ENCODE assay signal across 12 mouse cellular contexts in the genomic region with DNA sequence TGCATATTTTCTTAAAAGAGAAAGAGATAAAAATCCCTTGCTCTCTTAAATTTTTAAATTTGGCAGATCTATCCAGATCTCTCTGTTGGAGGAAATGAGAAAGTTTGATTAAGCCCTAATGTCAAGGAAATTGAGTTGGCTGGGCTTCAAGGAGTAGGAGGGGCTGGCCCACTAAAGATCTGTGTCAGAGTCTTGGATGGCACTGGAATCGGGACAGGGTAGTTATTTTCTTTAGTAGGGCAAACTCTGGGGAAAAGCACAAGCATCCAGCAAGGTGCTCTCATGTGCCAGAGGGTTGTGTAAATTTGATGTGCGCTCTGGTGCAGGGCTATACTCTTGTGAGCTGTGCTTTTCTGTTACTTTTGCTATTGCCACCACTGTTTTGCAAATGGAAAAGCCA. TPM values are rescaled to one million over a fixed set of nuclear protein-coding genes. Genes with fewer than 3 reads are reported as not detected.
A peak's percentile ranks its signal among the peaks of the same experiment; 100 is the strongest.
DNase-seq lines count a peak whose midpoint lies in the region; ATAC-seq and TF ChIP-seq lines count a peak whose summit lies in the region.
"Had no signal": no experiment of that assay in that cellular context is flagged by ENCODE, and none has a peak within 500 bp of the region (broad histone marks: within the 10 kb centered on the region; RNA-seq: fewer than 3 reads in every experiment).

No protein-coding gene starts in this region.

- no peaks in the 10 kb centered on the region for H3K36me3 ChIP-seq in midbrain, embryonic 11.5 days (ENCODE audit: control insufficient read depth, insufficient read depth, low read length)
- H3K36me3 ChIP-seq in midbrain, embryonic 10.5 days: no peaks in the 10 kb centered on the region
- H3K36me3 ChIP-seq in forebrain, embryonic 14.5 days (ENCODE audit: control insufficient read depth, insufficient read depth, low read length): no peaks in the 10 kb centered on the region
- no peaks in the 10 kb centered on the region for H3K36me3 ChIP-seq in neural tube, embryonic 14.5 days (ENCODE audit: control insufficient read depth, insufficient read depth, low read length)
- H3K36me3 ChIP-seq: embryonic facial prominence, embryonic 13.5 days; kidney, embryonic 15.5 days; limb, embryonic 15.5 days had no signal

- DNase-seq in cerebellum, adult 2 months: peak in 1 of 2 experiments; percentile 77
- DNase-seq in cerebellum, adult 8-10 months: no peak
- DNase-seq in midbrain, embryonic 11.5 days (ENCODE audit: low spot score, missing footprints): peak; percentile 69
- no peak for DNase-seq in midbrain, embryonic 10.5 days (ENCODE audit: low spot score)
- peak; percentile 65 for DNase-seq in forebrain, embryonic 14.5 days (ENCODE audit: low spot score)
- no peak for DNase-seq in spleen, adult 18-20 months
- DNase-seq in right cerebral cortex, postnatal 36 days (ENCODE audit: low spot score in 2 of 2): no peak
- DNase-seq: layer of hippocampus, postnatal 36 days had no signal

- no peaks in the 10 kb centered on the region for H3K27me3 ChIP-seq in cerebellum, adult 2 months (ENCODE audit: control insufficient read depth, insufficient read depth, low read length)
- H3K27me3 ChIP-seq in midbrain, embryonic 11.5 days (ENCODE audit: control insufficient read depth, insufficient read depth, low read length): no peaks in the 10 kb centered on the region
- no peaks in the 10 kb centered on the region; the same call in 1 of the 2 replicates for H3K27me3 ChIP-seq in midbrain, embryonic 10.5 days (ENCODE audit: low read depth, poor library complexity, severe bottlenecking)
- H3K27me3 ChIP-seq in forebrain, embryonic 14.5 days (replicated peaks; ENCODE audit: control insufficient read depth, insufficient read depth, low read length): 0 out of 2 replicates have a peak, but pooled peaks cover 5% of the 10 kb centered on the region
- no peaks in the 10 kb centered on the region for H3K27me3 ChIP-seq in neural tube, embryonic 14.5 days (ENCODE audit: control insufficient read depth, insufficient read depth, low read length)
- H3K27me3 ChIP-seq: embryonic facial prominence, embryonic 13.5 days; kidney, embryonic 15.5 days; limb, embryonic 15.5 days had no signal

- no peak overlapping the region for H3K4me2 ChIP-seq in midbrain, embryonic 11.5 days
- H3K4me2 ChIP-seq in forebrain, embryonic 14.5 days (ENCODE audit: low read length): no peak overlapping the region
- H3K4me2 ChIP-seq in neural tube, embryonic 14.5 days (ENCODE audit: low read depth, low read length): no peak overlapping the region
- H3K4me2 ChIP-seq: embryonic facial prominence, embryonic 13.5 days; kidney, embryonic 15.5 days; limb, embryonic 15.5 days had no signal

- H3K27ac ChIP-seq in cerebellum, adult 2 months (ENCODE audit: insufficient read depth, low read length): peak overlapping the region; percentile 41; the same call in 1 of the 2 replicates
- H3K27ac ChIP-seq in midbrain, embryonic 11.5 days (ENCODE audit: low read depth, low read length): no peak overlapping the region
- no peak overlapping the region for H3K27ac ChIP-seq in midbrain, embryonic 10.5 days (replicated peaks)
- H3K27ac ChIP-seq in forebrain, embryonic 14.5 days (ENCODE audit: low read depth, low read length): peak overlapping the region; percentile 9; the same call in 1 of the 2 replicates
- no peak overlapping the region for H3K27ac ChIP-seq in neural tube, embryonic 14.5 days (ENCODE audit: low read depth, low read length)
- H3K27ac ChIP-seq: embryonic facial prominence, embryonic 13.5 days; kidney, embryonic 15.5 days; limb, embryonic 15.5 days had no signal

- no peak for ATAC-seq in midbrain, embryonic 11.5 days (ENCODE audit: low FRiP score)
- peak; percentile 63; the same call in 1 of the 2 replicates for ATAC-seq in forebrain, embryonic 14.5 days
- ATAC-seq in neural tube, embryonic 14.5 days (ENCODE audit: low read depth): peak; percentile 60; the same call in 1 of the 2 replicates

- H3K9me3 ChIP-seq in midbrain, embryonic 11.5 days (ENCODE audit: control insufficient read depth, low read length): no peaks in the 10 kb centered on the region
- no peaks in the 10 kb centered on the region for H3K9me3 ChIP-seq in midbrain, embryonic 10.5 days (replicated peaks)
- no peaks in the 10 kb centered on the region for H3K9me3 ChIP-seq in forebrain, embryonic 14.5 days (replicated peaks; ENCODE audit: control insufficient read depth, low read length)
- no peaks in the 10 kb centered on the region for H3K9me3 ChIP-seq in neural tube, embryonic 14.5 days (ENCODE audit: control insufficient read depth, low read length)
- H3K9me3 ChIP-seq: embryonic facial prominence, embryonic 13.5 days; kidney, embryonic 15.5 days; limb, embryonic 15.5 days had no signal

- no peak overlapping the region for H3K9ac ChIP-seq in midbrain, embryonic 11.5 days (ENCODE audit: low read length)
- no peak overlapping the region for H3K9ac ChIP-seq in forebrain, embryonic 14.5 days (ENCODE audit: low read length)
- no peak overlapping the region for H3K9ac ChIP-seq in neural tube, embryonic 14.5 days (replicated peaks; ENCODE audit: low read depth, low read length)
- H3K9ac ChIP-seq: embryonic facial prominence, embryonic 13.5 days; kidney, embryonic 15.5 days; limb, embryonic 15.5 days had no signal

- no peak for TF ChIP-seq POLR2A in cerebellum, adult 2 months (IDR thresholded peaks at IDR 0.05; ENCODE audit: borderline replicate concordance, insufficient read depth, low read length)

- no peak for TF ChIP-seq CTCF in cerebellum, adult 2 months (IDR thresholded peaks at IDR 0.05; ENCODE audit: borderline replicate concordance, insufficient read depth, low read depth, low read length)

- WGBS in cerebellum, adult 2 months: 25% methylated on average over 2 of the region's 2 CpGs
- 68% methylated on average over 2 of the region's 2 CpGs for WGBS in midbrain, embryonic 11.5 days
- 68% methylated on average over 2 of the region's 2 CpGs for WGBS in midbrain, embryonic 10.5 days
- 25% methylated on average over 2 of the region's 2 CpGs for WGBS in forebrain, embryonic 14.5 days
- WGBS in neural tube, embryonic 14.5 days: 52% methylated on average over 2 of the region's 2 CpGs

- no peak overlapping the region for H3K4me3 ChIP-seq in cerebellum, adult 2 months (replicated peaks; ENCODE audit: insufficient read depth, low read depth, low read length)
- no peak overlapping the region for H3K4me3 ChIP-seq in midbrain, embryonic 11.5 days (ENCODE audit: low read depth, low read length)
- no peak overlapping the region for H3K4me3 ChIP-seq in midbrain, embryonic 10.5 days
- H3K4me3 ChIP-seq in forebrain, embryonic 14.5 days (ENCODE audit: low read depth, low read length): no peak overlapping the region
- H3K4me3 ChIP-seq in neural tube, embryonic 14.5 days (ENCODE audit: low read depth, low read length): no peak overlapping the region
- H3K4me3 ChIP-seq: embryonic facial prominence, embryonic 13.5 days; kidney, embryonic 15.5 days; limb, embryonic 15.5 days had no signal

- H3K4me1 ChIP-seq in cerebellum, adult 2 months (ENCODE audit: control insufficient read depth, insufficient read depth, low read length): peaks cover 17% of the 10 kb centered on the region; the same call in 1 of the 2 replicates
- 0 out of 2 replicates have a peak, but pooled peaks cover 2% of the 10 kb centered on the region for H3K4me1 ChIP-seq in midbrain, embryonic 11.5 days (ENCODE audit: control insufficient read depth, insufficient read depth, low read length)
- H3K4me1 ChIP-seq in midbrain, embryonic 10.5 days: peaks cover 7% of the 10 kb centered on the region; the same call in 1 of the 2 replicates
- peaks cover 8% of the 10 kb centered on the region for H3K4me1 ChIP-seq in forebrain, embryonic 14.5 days (ENCODE audit: control insufficient read depth, insufficient read depth, low read length)
- H3K4me1 ChIP-seq in neural tube, embryonic 14.5 days (ENCODE audit: control insufficient read depth, insufficient read depth, low read length): peaks cover 5% of the 10 kb centered on the region

RNA-seq across cellular contexts. Expression of gene Sh3gl2, which starts 45.9 kb away (rescaled TPM):
- 369 and 387 TPM in 2 replicates for polyA plus RNA-seq in cerebellum, adult 2 months (2012; rRNA removed)
- 8.4 and 10.3 TPM in 2 replicates for polyA plus RNA-seq in midbrain, embryonic 11.5 days (2014; fragmentation: Nextera tagmentation; extraction: Ambion mirVana)
- polyA plus RNA-seq in midbrain, embryonic 10.5 days (2016; fragmentation: Nextera tagmentation; extraction: Ambion mirVana): 3.0 and 5.6 TPM in 2 replicates
- 61.5 and 71.3 TPM in 2 replicates for polyA plus RNA-seq in forebrain, embryonic 14.5 days (2014; fragmentation: Nextera tagmentation; extraction: Ambion mirVana)
- polyA plus RNA-seq in neural tube, embryonic 14.5 days (2014; fragmentation: Nextera tagmentation; extraction: Ambion mirVana): 109 and 123 TPM in 2 replicates

Comparison
In these comparisons a context has a peak if more than half of its experiments do, and no peak if none do; other contexts are left out.
1. DNase-seq: peak in midbrain, embryonic 11.5 days (single experiment) and forebrain, embryonic 14.5 days (single experiment); none in cerebellum, adult 8-10 months (single experiment), midbrain, embryonic 10.5 days (single experiment), spleen, adult 18-20 months (0 of 2) and right cerebral cortex, postnatal 36 days (0 of 2).
2. H3K27ac ChIP-seq: peak in cerebellum, adult 2 months (single experiment) and forebrain, embryonic 14.5 days (single experiment); none in midbrain, embryonic 11.5 days (single experiment), midbrain, embryonic 10.5 days (single experiment) and neural tube, embryonic 14.5 days (single experiment).